Mouse (Mus musculus) bone marrow, adult 2 months (tissue): ENCODE measurements around the gene Bicd2.

Source experiments
- CTCF ChIP-seq: fragments of 200-500 bp; IDR thresholded peaks from 2 replicates; pipeline ENCODE4 v1.5.1; 2011; ENCODE audit warnings: low read length, control low read depth; ENCODE audit not compliant: control insufficient read depth, insufficient read depth
- POLR2A ChIP-seq: fragments of 200-500 bp; IDR thresholded peaks from 2 replicates; pipeline ENCODE4 v1.6.1; 2011; ENCODE audit warnings: low read depth, mild to moderate bottlenecking, control low read depth, low read length, borderline replicate concordance; ENCODE audit not compliant: control insufficient read depth

- no peak for TF ChIP-seq POLR2A
- no peak for TF ChIP-seq CTCF
Observed at GRCm38 (mm10) chr13:49362364-49362763, 21.0 kb downstream of the Bicd2 start.
